Mouse (Mus musculus) spleen, adult 12 weeks (tissue): ENCODE results near the gene Dusp28.

Experiments
- DNase-seq: peaks from one replicate; pipeline ENCODE4 v3.0.0; 2022; ENCODE audit warnings: low spot score

Dusp28 gene

GRCm38 (mm10) chr1:92908664-92909063, 1.9 kb downstream of the Dusp28 start:
- DNase-seq: no peak

- DNase-seq: no peak
These were observed 2.3 kb downstream of the Dusp28 start for GRCm38 (mm10) chr1:92909068-92909467.

- peak; percentile 68 for DNase-seq
These were observed 3.6 kb downstream of the Dusp28 start, which contains the start of gene Rnpepl1 for GRCm38 (mm10) chr1:92910239-92910885. Gene Rnpepl1, plus strand, starts transcription at chr1:92910783.

GRCm38 (mm10) chr1:92910925-92911720, 4.3 kb downstream of the Dusp28 start:
- peak; percentile 40 for DNase-seq

GRCm38 (mm10) chr1:92911721-92912138, 4.9 kb downstream of the Dusp28 start:
- no peak for DNase-seq

GRCm38 (mm10) chr1:92912286-92912685, 5.5 kb downstream of the Dusp28 start:
- no peak for DNase-seq

GRCm38 (mm10) chr1:92914239-92914638, 7.5 kb downstream of the Dusp28 start:
- DNase-seq: no peak

- DNase-seq: no peak
These were observed 8.2 kb downstream of the Dusp28 start for GRCm38 (mm10) chr1:92914993-92915392.

GRCm38 (mm10) chr1:92916725-92917124, 9.9 kb downstream of the Dusp28 start:
- no peak for DNase-seq

GRCm38 (mm10) chr1:92919151-92919550, 12.4 kb downstream of the Dusp28 start:
- no peak for DNase-seq

GRCm38 (mm10) chr1:92919775-92920174, 13.0 kb downstream of the Dusp28 start:
- DNase-seq: no peak

- no peak for DNase-seq
These were observed 13.9 kb downstream of the Dusp28 start for GRCm38 (mm10) chr1:92920474-92921200.

GRCm38 (mm10) chr1:92921496-92921895, 14.7 kb downstream of the Dusp28 start:
- DNase-seq: no peak

- DNase-seq: no peak
These were observed 23.5 kb downstream of the Dusp28 start for GRCm38 (mm10) chr1:92930171-92930706.

- no peak for DNase-seq
These were observed 26.8 kb downstream of the Dusp28 start for GRCm38 (mm10) chr1:92933611-92934010.

GRCm38 (mm10) chr1:92934182-92934827, 27.5 kb downstream of the Dusp28 start, which contains the start of gene Capn10:
Gene Capn10, plus strand, starts transcription at chr1:92934376.
- peak; percentile 89 for DNase-seq

GRCm38 (mm10) chr1:92935054-92935962, 28.5 kb downstream of the Dusp28 start:
- DNase-seq: peak; percentile 42

GRCm38 (mm10) chr1:92935977-92936376, 29.2 kb downstream of the Dusp28 start:
- DNase-seq: no peak

- DNase-seq: no peak
These were observed 29.7 kb downstream of the Dusp28 start for GRCm38 (mm10) chr1:92936467-92936866.

GRCm38 (mm10) chr1:92937797-92938196, 31.0 kb downstream of the Dusp28 start:
- no peak for DNase-seq

GRCm38 (mm10) chr1:92939746-92940145, 33.0 kb downstream of the Dusp28 start:
- no peak for DNase-seq
